Mouse (Mus musculus) stomach, embryonic 16.5 days (tissue): ENCODE measurements around the gene Zfp612. TPM values are rescaled to one million over a fixed set of nuclear protein-coding genes. Genes with fewer than 3 reads are reported as not detected.

ENCODE experiments used
- polyA plus RNA-seq: library from polyadenylated mRNA; unstranded; fragments of >200 nt; fragmentation: Nextera tagmentation; extraction: Ambion mirVana; gene quantifications from 2 replicates; pipeline ENCODE4 v1.2.1, GENCODE M21; 2015

The Zfp612 gene
- polyA plus RNA-seq, 1 experiment from 2014 or later, result 6.5 TPM

Other genes starting within 250 kb of the Zfp612 start
- gene Phlpp2, start 211.2 kb upstream of the Zfp612 start, polyA plus RNA-seq, result 2.8 TPM in 2 replicates
- 6.5 and 7.1 TPM in 2 replicates for gene Marveld3, start 117.5 kb upstream of the Zfp612 start, polyA plus RNA-seq
- gene Tat, start 89.3 kb upstream of the Zfp612 start, polyA plus RNA-seq, result not detected in 2 replicates
- 0.94 and 1.6 TPM in 2 replicates for gene Chst4, start 40.0 kb upstream of the Zfp612 start, polyA plus RNA-seq
- gene Gm21964, start 21.5 kb downstream of the Zfp612 start, polyA plus RNA-seq, result not detected in 2 replicates
- not detected in 2 replicates for gene Gm17720, start 23.0 kb downstream of the Zfp612 start, polyA plus RNA-seq
- 0.15 and 0.47 TPM in 2 replicates for gene Calb2, start 88.5 kb downstream of the Zfp612 start, polyA plus RNA-seq
- gene Cmtr2, start 135.9 kb downstream of the Zfp612 start, polyA plus RNA-seq, result 8.5 and 9.2 TPM in 2 replicates
- gene Hydin, start 187.2 kb downstream of the Zfp612 start, polyA plus RNA-seq, result 0.14 and 0.23 TPM in 2 replicates